Mouse (Mus musculus) layer of hippocampus, postnatal 14 days (tissue): Measurements from ENCODE around the gene Ecm2. TPM values are rescaled to one million over a fixed set of nuclear protein-coding genes. Genes with fewer than 3 reads are reported as not detected.

Source experiments
- total RNA-seq, 2 experiments: library from RNA; stranded (reverse); gene quantifications; 2 replicates each; pipeline ENCODE4 v1.2.3; 2021

Gene Ecm2
- total RNA-seq, 2 experiments from 2014 or later, result 3.6 to 6.1 TPM

Other genes with a start within 250 kb of the Ecm2 start
- 1 to 10 TPM; 7.3 to 7.9 TPM for gene Fgd3, start 184.5 kb upstream of the Ecm2 start, total RNA-seq
- 10 to 100 TPM; 47.9 to 48.6 TPM for gene Bicd2, start 163.2 kb upstream of the Ecm2 start, total RNA-seq
- 10 to 100 TPM; 21.7 to 22.1 TPM for gene Ippk, start 83.6 kb upstream of the Ecm2 start, total RNA-seq
- 1 to 10 TPM; 2.0 to 2.2 TPM for gene Tes3-ps, start 11.5 kb upstream of the Ecm2 start, total RNA-seq
- gene Aspn, start 39.6 kb downstream of the Ecm2 start, total RNA-seq, result 1 to 10 TPM; 1.3 to 1.6 TPM
- under 1 TPM; 0.36 to 0.69 TPM for gene Omd, start 77.7 kb downstream of the Ecm2 start, total RNA-seq
- 1 to 10 TPM; 1.5 to 5.2 TPM for gene Ogn, start 103.2 kb downstream of the Ecm2 start, total RNA-seq
- 1 to 10 TPM; 1.3 to 2.3 TPM for gene Cenpp, start 148.0 kb downstream of the Ecm2 start, total RNA-seq
- gene Nol8, start 148.3 kb downstream of the Ecm2 start, total RNA-seq, result 10 to 100 TPM; 24.6 to 25.4 TPM
- 10 to 100 TPM; 63.7 to 66.7 TPM for gene Iars, start 177.3 kb downstream of the Ecm2 start, total RNA-seq